ENCODE assay signal across 24 mouse cellular contexts in genomic region chr16:35004756-35005155, GRCm38 (mm10).
"Had no signal": no experiment of that assay in that cellular context is flagged by ENCODE, and none has a peak within 500 bp of the region (broad histone marks: within the 10 kb centered on the region; RNA-seq: fewer than 3 reads in every experiment).

No protein-coding gene starts in this region.

- H3K4me2 ChIP-seq: heart, embryonic 11.5 days; heart, embryonic 13.5 days; heart, embryonic 15.5 days; hindbrain, embryonic 12.5 days; hindbrain, embryonic 14.5 days; intestine, embryonic 15.5 days; kidney, embryonic 15.5 days; limb, embryonic 12.5 days; liver, embryonic 12.5 days had no signal

- ATAC-seq: forebrain, postnatal 0 days; hindbrain, embryonic 16.5 days; inflammation-experienced regulatory T-cells, adult 6 months; intestine, embryonic 15.5 days; liver, embryonic 12.5 days had no signal

- H3K27me3 ChIP-seq: heart, embryonic 15.5 days; intestine, embryonic 15.5 days; kidney, embryonic 15.5 days had no signal

- H3K9ac ChIP-seq: forebrain, postnatal 0 days; heart, embryonic 13.5 days; heart, embryonic 15.5 days; hindbrain, embryonic 12.5 days; hindbrain, embryonic 14.5 days; intestine, embryonic 15.5 days; kidney, embryonic 15.5 days; limb, embryonic 12.5 days; liver, embryonic 12.5 days; liver, embryonic 14.5 days had no signal

- H3K9me3 ChIP-seq: heart, embryonic 13.5 days; heart, embryonic 15.5 days; hindbrain, embryonic 12.5 days; intestine, embryonic 15.5 days; kidney, embryonic 15.5 days; limb, embryonic 10.5 days; limb, embryonic 12.5 days; liver, embryonic 12.5 days had no signal

- DNase-seq: forebrain, postnatal 0 days; gastrocnemius, postnatal 14 days; gastrocnemius, postnatal 36 days; heart, adult 11 months; heart, adult 2 months; heart, postnatal 14 days; heart, postnatal 36 days; kidney, postnatal 4 days had no signal

- H3K4me3 ChIP-seq: heart, adult 2 months; heart, embryonic 13.5 days; heart, embryonic 15.5 days; hindbrain, embryonic 12.5 days; intestine, embryonic 15.5 days; kidney, embryonic 15.5 days; layer of hippocampus, adult 2 months; left cerebral cortex, adult 2 months; limb, embryonic 10.5 days; limb, embryonic 12.5 days; liver, embryonic 12.5 days had no signal

- H3K27ac ChIP-seq: heart, adult 2 months; heart, embryonic 13.5 days; heart, embryonic 15.5 days; hindbrain, embryonic 12.5 days; hindbrain, embryonic 14.5 days; intestine, embryonic 15.5 days; kidney, embryonic 15.5 days; kidney, postnatal 0 days; layer of hippocampus, adult 2 months; left cerebral cortex, adult 2 months; limb, embryonic 10.5 days; limb, embryonic 12.5 days; liver, embryonic 12.5 days; liver, embryonic 14.5 days had no signal

- H3K36me3 ChIP-seq: heart, embryonic 13.5 days; heart, embryonic 15.5 days; hindbrain, embryonic 12.5 days; intestine, embryonic 15.5 days; kidney, embryonic 15.5 days; limb, embryonic 10.5 days; limb, embryonic 12.5 days; liver, embryonic 12.5 days had no signal
